Mouse (Mus musculus) fibroblast of lung, adult 2 months (primary cell): ENCODE measurements around the gene Tmem91.
A peak's percentile ranks its signal among the peaks of the same experiment; 100 is the strongest.

Source experiments
- DNase-seq: peaks from one replicate; pipeline ENCODE4 v3.0.0-alpha.2; 2011; ENCODE audit warnings: low read depth

Gene Tmem91

DNA sequence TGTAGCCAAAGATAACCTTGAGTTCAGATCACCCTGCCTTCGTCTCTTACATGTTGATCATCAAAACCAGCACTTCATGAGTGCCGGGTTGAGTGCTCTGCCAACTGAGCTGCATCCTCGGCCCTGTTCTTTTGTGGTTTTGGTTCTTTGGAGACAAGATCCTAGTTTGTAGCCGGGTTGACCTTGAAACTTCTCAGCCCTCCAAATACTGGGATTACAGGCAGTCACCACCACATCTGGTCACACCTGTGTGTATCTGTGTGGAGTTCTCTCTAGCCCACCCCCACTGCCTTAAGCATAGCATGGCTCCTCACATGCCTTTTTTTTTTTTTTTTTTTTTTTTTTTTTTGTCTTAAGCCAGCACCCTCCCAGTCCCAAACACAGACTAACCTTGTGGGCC is 4.9 kb downstream of the Tmem91 start:
- no peak for DNase-seq

- DNase-seq: no peak
Measured at GRCm38 (mm10) chr7:25669631-25670030, 5.3 kb downstream of the Tmem91 start.

- DNase-seq: no peak
Measured at GRCm38 (mm10) chr7:25669158-25669557, 5.8 kb downstream of the Tmem91 start.

DNA sequence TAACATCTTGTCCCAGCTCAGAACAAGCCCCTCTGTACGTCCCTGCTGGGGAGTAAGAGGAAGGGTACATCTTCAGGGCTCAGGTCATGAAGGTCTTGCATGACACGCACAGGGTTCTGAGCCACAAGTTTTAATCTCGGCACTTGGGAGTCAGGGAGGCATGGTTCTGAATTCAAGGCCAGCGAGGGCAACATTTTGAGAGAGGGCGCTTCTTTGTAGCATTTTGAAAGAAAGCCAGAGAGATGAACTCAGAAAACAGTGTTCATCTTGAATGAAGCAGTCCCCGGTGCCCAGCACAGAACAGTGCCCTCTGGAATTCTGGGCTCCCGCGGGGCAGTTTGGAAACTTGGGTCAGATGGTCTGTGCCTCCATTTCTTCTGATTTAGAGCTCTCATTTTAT is 8.6 kb downstream of the Tmem91 start:
- DNase-seq: no peak

- peak; percentile 100 for DNase-seq
Measured at GRCm38 (mm10) chr7:25658657-25659472, 16.1 kb downstream of the Tmem91 start, which contains the start of the genes Bckdha and Exosc5. TSS of gene Bckdha (minus strand) at chr7:25658981. TSS of gene Exosc5 (plus strand) at chr7:25659164.

- peak; percentile 26 for DNase-seq
Measured at GRCm38 (mm10) chr7:25657785-25658184, 17.2 kb downstream of the Tmem91 start.

DNA sequence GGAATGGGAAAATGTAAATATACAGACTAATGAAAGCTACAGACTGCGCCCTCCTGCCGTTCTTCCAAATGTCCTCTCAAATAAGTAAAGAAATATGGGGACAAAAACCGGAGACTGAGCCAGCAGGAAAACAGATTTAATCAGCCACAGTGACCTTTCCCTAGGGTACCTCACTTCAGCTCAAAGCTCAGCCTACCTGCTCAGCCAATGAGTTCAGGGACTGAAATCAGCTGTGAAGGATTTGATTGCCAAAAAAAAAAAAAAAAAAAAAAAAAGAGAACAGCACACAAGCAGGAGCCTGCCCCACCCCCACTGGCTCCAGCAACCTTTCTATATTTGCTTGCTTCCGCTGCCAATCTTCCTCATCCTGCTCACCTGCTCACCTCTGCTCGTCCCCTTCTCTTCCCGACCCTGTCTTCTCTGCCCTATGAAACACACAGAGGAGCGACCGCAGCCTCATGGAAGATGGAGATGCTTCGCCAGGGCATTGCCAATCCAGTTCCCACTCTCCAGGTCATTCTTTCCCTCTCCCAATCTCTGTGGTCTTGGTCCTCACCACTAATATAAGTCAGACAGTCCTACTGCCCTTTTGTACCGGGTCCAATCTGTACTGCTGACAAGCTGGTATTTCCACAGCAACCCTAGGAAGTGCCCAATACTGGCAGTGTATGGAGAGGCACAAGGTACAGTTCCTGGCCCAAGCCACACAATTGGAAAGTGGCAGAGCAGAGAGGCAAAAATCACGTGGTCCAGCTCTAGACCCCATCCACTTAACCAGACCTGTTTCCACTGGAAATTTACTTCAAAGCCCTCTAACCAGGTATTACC is 19.2 kb downstream of the Tmem91 start:
- no peak for DNase-seq

GRCm38 (mm10) chr7:25652244-25652759 is 22.7 kb downstream of the Tmem91 start:
- no peak for DNase-seq

- no peak for DNase-seq
Measured at GRCm38 (mm10) chr7:25651281-25651680, 23.7 kb downstream of the Tmem91 start.

DNA sequence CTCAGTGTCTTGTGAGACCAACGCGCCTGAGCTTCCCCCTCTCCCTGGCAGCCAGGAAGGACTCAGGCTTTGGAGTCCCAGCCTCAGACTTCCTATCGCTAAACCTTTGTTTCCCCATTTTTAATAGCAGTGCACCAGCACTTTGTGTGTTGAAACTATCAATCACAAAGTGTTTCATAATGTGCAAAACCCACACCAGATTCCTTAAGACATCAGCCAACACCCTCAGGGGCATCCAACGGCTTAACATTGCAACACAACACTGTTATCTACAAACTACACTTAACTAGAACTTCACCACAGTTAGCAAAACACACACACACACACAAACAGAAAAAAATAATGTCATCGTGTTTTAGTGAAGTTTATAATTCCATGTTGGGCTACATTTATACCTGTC is 25.1 kb downstream of the Tmem91 start:
- no peak for DNase-seq

DNA sequence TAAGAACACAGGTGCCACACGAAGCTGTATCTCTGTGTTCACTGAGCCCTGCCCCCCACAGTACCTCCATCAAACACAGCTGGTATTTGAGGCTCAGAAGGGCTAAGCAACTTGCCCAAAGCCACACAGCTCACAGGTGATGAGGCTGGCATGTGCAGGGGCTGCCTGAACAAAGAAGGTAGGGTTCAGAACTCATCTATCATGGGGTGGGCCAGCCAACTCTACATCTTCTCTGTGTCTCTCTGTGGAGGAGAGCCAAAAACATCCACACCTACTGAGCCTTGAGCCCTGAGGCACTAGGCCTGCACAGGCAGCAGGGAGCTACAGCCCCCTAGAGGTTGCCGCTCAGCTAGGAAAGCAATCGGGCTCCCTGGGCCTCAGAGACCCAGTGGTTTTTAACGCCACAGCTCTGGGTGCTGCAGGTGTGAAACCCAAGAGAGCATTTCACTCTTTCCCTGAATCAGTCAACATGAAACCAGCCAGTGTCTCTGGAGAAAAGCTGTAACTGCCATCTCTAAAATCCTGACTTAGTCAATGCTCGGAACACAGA is 27.3 kb downstream of the Tmem91 start:
- DNase-seq: no peak

DNA sequence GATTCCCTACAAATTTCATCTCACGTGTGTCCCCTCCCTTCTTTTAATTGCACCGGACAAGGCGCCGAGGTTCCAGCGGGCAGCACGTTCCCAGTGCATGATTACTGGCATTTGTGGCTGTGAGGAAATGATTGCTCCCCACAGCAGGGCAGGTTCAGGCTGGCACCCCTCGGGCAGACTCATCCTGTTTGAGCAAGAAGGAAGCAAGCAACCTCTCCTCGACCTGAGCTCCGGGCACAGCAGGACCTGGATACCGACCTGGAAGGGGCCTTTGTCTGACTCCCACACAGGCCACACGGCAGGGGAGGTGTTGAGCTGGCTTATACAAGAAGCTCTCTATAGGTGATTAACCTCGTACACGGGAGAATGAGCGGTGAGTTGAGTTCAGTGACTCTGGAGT is 29.9 kb downstream of the Tmem91 start:
- no peak for DNase-seq

DNA sequence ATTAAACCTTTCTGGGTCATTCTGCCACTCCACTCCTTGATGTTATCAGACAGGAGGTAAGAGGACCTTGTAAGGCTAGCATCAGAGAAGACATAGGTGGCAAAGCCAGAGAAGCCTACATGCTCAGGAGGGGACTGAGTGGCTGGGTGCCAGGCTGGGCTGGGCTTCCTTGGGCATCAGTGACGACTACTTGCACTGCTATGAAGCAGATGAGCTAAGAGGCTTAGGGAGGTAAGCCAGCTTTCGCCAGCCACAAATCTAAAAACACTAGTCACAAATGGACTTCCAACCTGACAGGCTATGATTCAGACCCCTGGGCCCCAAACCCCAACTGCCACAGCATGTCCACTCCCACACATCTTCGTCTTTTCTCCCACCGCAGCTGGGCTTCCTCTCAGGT is 30.3 kb downstream of the Tmem91 start:
- peak; percentile 27 for DNase-seq

GRCm38 (mm10) chr7:25644136-25644535 is 30.8 kb downstream of the Tmem91 start:
- peak; percentile 64 for DNase-seq

DNA sequence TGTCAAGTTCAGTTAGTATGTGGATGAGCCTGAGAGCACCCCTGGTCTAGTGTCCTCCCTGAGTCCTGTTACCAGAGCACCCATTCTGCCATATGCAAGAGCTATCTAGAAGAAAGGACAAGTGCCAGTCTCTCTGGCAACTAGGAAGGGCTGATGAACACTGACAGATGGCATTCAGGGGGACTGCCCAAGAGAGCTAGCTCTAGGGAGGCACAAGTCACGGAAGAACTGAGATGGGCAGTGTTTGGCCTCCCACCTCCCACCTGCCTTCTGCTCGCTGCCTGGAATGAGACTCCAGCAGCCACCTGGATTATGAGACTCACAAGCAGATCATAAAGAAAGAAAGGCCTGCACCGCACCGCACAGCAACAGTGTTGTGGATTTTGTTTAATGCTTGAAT is 35.2 kb downstream of the Tmem91 start:
- DNase-seq: no peak

- no peak for DNase-seq
Measured at GRCm38 (mm10) chr7:25637099-25637498, 37.9 kb downstream of the Tmem91 start.

DNA sequence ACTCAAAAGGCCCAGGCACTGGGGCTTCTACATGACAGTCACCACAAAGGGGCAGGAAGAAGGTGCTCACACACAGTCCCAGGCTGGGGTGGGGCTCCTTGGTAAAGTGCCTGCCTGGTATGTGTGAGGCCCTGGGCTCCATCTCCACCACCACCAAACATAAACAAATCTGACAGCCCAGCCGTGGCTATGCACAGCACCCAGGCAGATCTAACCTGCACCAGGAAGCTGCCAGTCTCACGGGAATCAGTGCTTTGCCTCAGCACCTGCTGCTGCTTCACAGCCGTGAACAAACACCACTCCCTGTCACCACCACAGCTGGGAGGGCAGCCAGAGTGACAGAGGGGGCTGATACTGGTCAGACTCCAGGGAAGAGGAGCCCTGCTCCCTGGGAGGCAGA is 38.6 kb downstream of the Tmem91 start:
- no peak for DNase-seq

DNA sequence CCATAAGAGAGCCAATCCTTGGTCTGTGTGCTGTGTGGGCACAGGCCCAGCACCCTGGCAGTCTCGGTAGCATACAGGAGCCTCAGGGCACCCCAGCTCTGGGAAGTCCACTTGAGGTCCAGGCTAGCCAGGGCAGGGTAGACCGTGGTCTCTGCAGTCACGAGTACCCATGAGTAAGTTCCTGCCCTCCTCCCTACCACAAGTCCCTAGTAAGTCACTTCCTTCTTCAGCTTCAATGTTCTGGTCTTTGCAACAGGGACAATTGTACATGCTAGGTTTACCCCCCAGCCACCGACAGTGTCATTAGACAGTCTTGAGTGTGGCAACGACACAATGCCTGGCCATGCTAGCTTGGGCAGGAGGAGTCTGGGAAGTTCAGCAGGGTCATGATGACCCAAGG is 42.3 kb downstream of the Tmem91 start:
- no peak for DNase-seq

DNA sequence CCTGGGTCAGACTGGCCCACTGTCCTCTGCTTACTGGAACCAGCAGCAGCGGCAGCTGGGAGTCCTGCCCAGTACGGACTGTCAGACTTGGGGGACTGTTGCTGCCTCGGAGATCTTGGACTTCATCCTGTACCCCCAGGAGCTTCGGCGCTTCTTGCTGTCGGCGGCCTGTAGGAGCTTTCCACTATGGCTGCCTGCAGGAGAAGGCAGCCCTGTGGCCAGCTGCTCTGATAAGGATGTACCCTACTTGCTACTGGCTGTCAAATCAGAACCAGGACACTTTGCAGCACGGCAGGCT is 46.7 kb downstream of the Tmem91 start:
- DNase-seq: no peak

- no peak for DNase-seq
Measured at GRCm38 (mm10) chr7:25627431-25628322, 47.3 kb downstream of the Tmem91 start.

DNA sequence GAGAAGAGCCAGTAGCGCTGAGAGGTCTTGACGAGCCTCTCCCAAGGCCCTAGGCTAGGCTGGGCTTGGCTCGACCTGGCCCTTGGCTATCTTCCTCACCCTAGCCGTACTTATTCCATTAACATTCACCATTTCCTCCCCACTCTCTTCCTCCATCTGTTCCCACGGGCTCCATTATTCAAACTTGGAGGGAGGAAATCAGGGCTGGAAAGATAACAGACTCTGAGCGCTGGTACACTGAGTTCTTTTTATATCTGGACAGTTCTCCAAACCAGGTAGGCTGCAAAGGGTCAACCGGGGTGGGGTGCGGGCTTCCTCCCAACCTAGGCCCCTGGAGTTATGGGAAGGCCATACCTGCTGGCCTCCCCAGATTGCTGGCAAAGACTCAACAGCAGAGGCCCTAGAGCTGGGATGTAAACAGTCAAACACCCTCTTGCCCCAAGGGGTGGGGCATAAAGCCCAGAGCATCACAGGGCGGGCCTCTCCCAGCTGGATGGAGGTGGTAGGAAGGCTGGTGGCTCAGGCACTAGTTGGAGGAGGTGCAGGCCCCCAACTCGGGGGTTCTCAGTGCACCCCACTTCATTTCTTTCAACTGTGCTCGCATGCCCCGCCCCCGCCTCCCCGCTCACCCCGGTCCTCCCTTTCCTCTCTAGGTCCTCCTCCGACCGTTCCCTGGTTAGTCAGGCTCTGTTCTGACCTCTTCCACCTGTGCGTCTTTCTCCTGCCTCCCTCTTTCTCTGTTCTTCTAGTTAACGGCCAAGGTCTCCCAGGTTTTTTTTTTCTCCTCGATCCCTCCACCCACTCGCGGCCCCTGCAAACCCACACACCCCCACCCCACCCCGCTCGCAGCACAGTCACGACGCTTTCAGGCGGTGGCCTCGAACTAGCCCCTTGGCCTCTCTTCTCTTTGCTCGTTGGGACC is 48.2 kb downstream of the Tmem91 start, which contains the start of gene B3gnt8:
Gene B3gnt8, plus strand, starts transcription at position 146 of the 922 bp plus-strand sequence.
- no peak for DNase-seq
